ENCODE assay signal across 23 mouse cellular contexts in genomic region chr19:11388949-11389348, GRCm38 (mm10). TPM values are rescaled to one million over a fixed set of nuclear protein-coding genes. Genes with fewer than 3 reads are reported as not detected.
A peak's percentile ranks its signal among the peaks of the same experiment; 100 is the strongest.
DNase-seq lines count a peak whose midpoint lies in the region; ATAC-seq and TF ChIP-seq lines count a peak whose summit lies in the region.
"Had no signal": no experiment of that assay in that cellular context is flagged by ENCODE, and none has a peak within 500 bp of the region (broad histone marks: within the 10 kb centered on the region; RNA-seq: fewer than 3 reads in every experiment).

No protein-coding gene starts in this region.

- no peaks in the 10 kb centered on the region for H3K9me3 ChIP-seq in CH12.LX (replicated peaks; ENCODE audit: low read length)
- H3K9me3 ChIP-seq: embryonic facial prominence, embryonic 10.5 days; embryonic facial prominence, embryonic 12.5 days; forebrain, embryonic 13.5 days; forebrain, embryonic 15.5 days; G1E had no signal

- no peak overlapping the region for H3K27ac ChIP-seq in CH12.LX (ENCODE audit: insufficient read depth, low read depth)
- H3K27ac ChIP-seq: embryonic facial prominence, embryonic 10.5 days; embryonic facial prominence, embryonic 12.5 days; forebrain, embryonic 13.5 days; forebrain, embryonic 15.5 days had no signal

- TF ChIP-seq EP300 in CH12.LX (IDR thresholded peaks at IDR 0.05; ENCODE audit: low read length), result no peak

- no peaks in the 10 kb centered on the region for H3K79me2 ChIP-seq in CH12.LX (replicated peaks; ENCODE audit: control insufficient read depth, extremely low read depth, insufficient read depth, poor library complexity, severe bottlenecking)

- TF ChIP-seq CTCF in CH12.LX (conservative IDR thresholded peaks at IDR 0.05 in 1 of 2, IDR thresholded peaks at IDR 0.05 in 1 of 2; ENCODE audit: low read depth in 2 of 2, low read length in 2 of 2), result no peak

- ATAC-seq in CD4-positive, CD25-positive, alpha-beta regulatory T cell, adult 4 months, result no peak
- ATAC-seq: activated CD4-positive, CD25-positive, alpha-beta regulatory T cell, adult 4 months; forebrain, embryonic 13.5 days; forebrain, embryonic 15.5 days; forebrain, postnatal 0 days; Patski had no signal

- dilution Hi-C loops in CH12.LX (cut with MboI; ENCODE audit: extremely low pct_ligation_motif_present, extremely low pct_unique_long_range_greater_than_20kb, low sequenced_read_pairs), result no loop called here

- H3K36me3 ChIP-seq in CH12.LX (replicated peaks in 1 of 2; ENCODE audit: control insufficient read depth in 1 of 2, insufficient read depth in 1 of 2, low read length in 1 of 2), result no peaks in the 10 kb centered on the region
- H3K36me3 ChIP-seq in splenic B cell, adult 2 months (ENCODE audit: control insufficient read depth, insufficient read depth, low read length, poor library complexity, severe bottlenecking), result no peaks in the 10 kb centered on the region
- H3K36me3 ChIP-seq: embryonic facial prominence, embryonic 10.5 days; embryonic facial prominence, embryonic 12.5 days; forebrain, embryonic 15.5 days; G1E had no signal

- TF ChIP-seq RAD21 in CH12.LX (IDR thresholded peaks at IDR 0.05; ENCODE audit: low read depth, low read length), result no peak

- no peak overlapping the region for H3K9ac ChIP-seq in CH12.LX (ENCODE audit: insufficient read depth, low read depth)
- H3K9ac ChIP-seq: embryonic facial prominence, embryonic 12.5 days; forebrain, embryonic 13.5 days; forebrain, embryonic 15.5 days; forebrain, postnatal 0 days had no signal

- no peaks in the 10 kb centered on the region for H3K27me3 ChIP-seq in CH12.LX (replicated peaks)
- no peaks in the 10 kb centered on the region for H3K27me3 ChIP-seq in splenic B cell, adult 2 months (ENCODE audit: control insufficient read depth, insufficient read depth, low read length, poor library complexity, severe bottlenecking)
- H3K27me3 ChIP-seq: embryonic facial prominence, embryonic 12.5 days; forebrain, embryonic 13.5 days; forebrain, embryonic 15.5 days had no signal

- peak; percentile 53 to 60 for DNase-seq in spleen, postnatal 36 days (ENCODE audit: low spot score in 2 of 2)
- DNase-seq in spleen, adult 18-20 months, result no peak
- DNase-seq in CH12.LX (ENCODE audit: extremely low read depth), result no peak
- DNase-seq in splenic B cell, adult 2 months (ENCODE audit: low read depth, low spot score), result peak; percentile 89
- no peak for DNase-seq in heart, adult 9 months (ENCODE audit: low spot score in 2 of 2)
- DNase-seq: adrenal gland, adult 8-10 months; adrenal gland, postnatal 14 days; adrenal gland, postnatal 36 days; cerebellum, adult 11-12 months; cerebellum, adult 2 months; cerebellum, adult 9-10 months; cerebellum, postnatal 10 days; cerebellum, postnatal 25 days; forebrain, postnatal 0 days had no signal

- peaks cover 4 to 23% of the 10 kb centered on the region in 2 experiments; a peak in 3 of 4 replicates for H3K4me1 ChIP-seq in CH12.LX (ENCODE audit: control insufficient read depth in 1 of 2, insufficient read depth in 2 of 2)
- H3K4me1 ChIP-seq: embryonic facial prominence, embryonic 10.5 days; embryonic facial prominence, embryonic 12.5 days; forebrain, embryonic 13.5 days; forebrain, embryonic 15.5 days had no signal

- H3K4me2 ChIP-seq in CH12.LX (ENCODE audit: insufficient read depth, low read depth, poor library complexity, severe bottlenecking), result no peak overlapping the region
- H3K4me2 ChIP-seq: embryonic facial prominence, embryonic 12.5 days; forebrain, embryonic 13.5 days; forebrain, embryonic 15.5 days had no signal

- H3K4me3 ChIP-seq in CH12.LX (replicated peaks in 1 of 3; ENCODE audit: low read depth in 2 of 3, low read length in 2 of 3, poor library complexity in 1 of 3), result peak overlapping the region in 2 of 3 experiments; percentile 15 to 20
- H3K4me3 ChIP-seq: embryonic facial prominence, embryonic 10.5 days; embryonic facial prominence, embryonic 12.5 days; forebrain, embryonic 13.5 days; forebrain, embryonic 15.5 days had no signal

- TF ChIP-seq POLR2A in CH12.LX (IDR thresholded peaks at IDR 0.05; ENCODE audit: low read depth, low read length), result no peak

- in situ Hi-C loops in CH12.LX (cut with MboI; ENCODE audit: low pct_ligation_motif_present, low pct_unique_long_range_greater_than_20kb, low sequenced_read_pairs), result no loop called here

TF ChIP-seq in CH12.LX, 34 proteins besides CTCF, POLR2A, EP300 and RAD21:
- no peak for TF ChIP-seq MXI1 (IDR thresholded peaks at IDR 0.05; ENCODE audit: low read depth, low read length)

RNA-seq across cellular contexts. Expression of gene Ms4a4a, which starts 13.6 kb away (rescaled TPM):
- total RNA-seq in CH12.LX (2012; rRNA removed) (0.21 TPM in 1 of 2 replicates, not detected in the other), CH12.LX (2014; rRNA removed) (not detected in 2 replicates)
- 0.29 TPM in 1 of 2 replicates, not detected in the other for polyA plus RNA-seq in CH12.LX (2012; ENCODE audit: insufficient read length, low read depth)
- polyA plus RNA-seq in CD4-positive, CD25-positive, alpha-beta regulatory T cell, adult 4 months (2017; shearing (Covaris generic)), result 1 to 10 TPM in 1 of 2 experiments, under 1 TPM in 1; 0.84 to 1.8 TPM
- total RNA-seq: forebrain, postnatal 0 days; G1E had no signal
- polyA plus RNA-seq: G1E, Patski had no signal

RNA-seq across cellular contexts. Expression of gene Ms4a4c, which starts 15.6 kb away (rescaled TPM):
- total RNA-seq in CH12.LX (2012; rRNA removed) (0.08 and 0.38 TPM in 2 replicates), CH12.LX (2014; rRNA removed) (0.54 and 2.5 TPM in 2 replicates)
- 0.59 and 0.60 TPM in 2 replicates for polyA plus RNA-seq in CH12.LX (2012; ENCODE audit: insufficient read length, low read depth)
- 10 to 100 TPM; 61.4 to 84.8 TPM for polyA plus RNA-seq in CD4-positive, CD25-positive, alpha-beta regulatory T cell, adult 4 months (2017; shearing (Covaris generic))
- total RNA-seq: forebrain, postnatal 0 days; G1E had no signal
- polyA plus RNA-seq: embryonic facial prominence, embryonic 10.5 days; forebrain, embryonic 11.5 days; forebrain, embryonic 13.5 days; G1E; Patski had no signal

RNA-seq across cellular contexts. Expression of gene Ms4a7, which starts 53.0 kb away (rescaled TPM):
- total RNA-seq in CH12.LX (2012; rRNA removed), result 1.4 and 1.8 TPM in 2 replicates
- total RNA-seq in CH12.LX (2014; rRNA removed), result 2.5 and 3.2 TPM in 2 replicates
- polyA plus RNA-seq in CH12.LX (2012; ENCODE audit: insufficient read length, low read depth), result 4.3 TPM in 2 replicates
- not detected for polyA plus RNA-seq in CD4-positive, CD25-positive, alpha-beta regulatory T cell, adult 4 months (2017; shearing (Covaris generic))
- polyA plus RNA-seq: activated CD4-positive, CD25-positive, alpha-beta regulatory T cell, adult 4 months; G1E had no signal

RNA-seq across cellular contexts. Expression of gene Ms4a4b, which starts 54.4 kb away (rescaled TPM):
- total RNA-seq in CH12.LX (2012; rRNA removed) (not detected in 2 replicates), CH12.LX (2014; rRNA removed) (not detected in 2 replicates)
- polyA plus RNA-seq in CH12.LX (2012; ENCODE audit: insufficient read length, low read depth), result not detected in 2 replicates
- polyA plus RNA-seq in CD4-positive, CD25-positive, alpha-beta regulatory T cell, adult 4 months (2017; shearing (Covaris generic)), result 1,000 to 10,000 TPM; 2,426 to 2,599 TPM
- total RNA-seq: forebrain, postnatal 0 days had no signal
- polyA plus RNA-seq: embryonic facial prominence, embryonic 10.5 days; embryonic facial prominence, embryonic 12.5 days; forebrain, embryonic 11.5 days; forebrain, embryonic 13.5 days; forebrain, embryonic 15.5 days; forebrain, postnatal 0 days; G1E had no signal

Comparison
In these comparisons a context has a peak if more than half of its experiments do, and no peak if none do; other contexts are left out.
1. DNase-seq: peak in spleen, postnatal 36 days (2 of 2) and splenic B cell, adult 2 months (single experiment); none in spleen, adult 18-20 months (0 of 2), CH12.LX (single experiment) and heart, adult 9 months (0 of 2).
2. RNA of gene Ms4a4c, which starts 15.6 kb away (polyA plus RNA-seq): 61.4 to 84.8 TPM in CD4-positive, CD25-positive, alpha-beta regulatory T cell, adult 4 months; 0.59 to 0.60 TPM in CH12.LX; every median in the first group is over 10 times any median in the second.